Mouse (Mus musculus) brain, embryonic 14.5 days (tissue): ENCODE data around the gene Pate2. TPM values are rescaled to one million over a fixed set of nuclear protein-coding genes. Genes with fewer than 3 reads are reported as not detected.
"Not testable (repeated sequence)": the region's sequence is repeated elsewhere in the genome, so short reads cannot be mapped to it uniquely, and the experiment has no call there.

Experiments
- DNase-seq: peaks from one replicate; pipeline ENCODE4 v3.0.0-alpha.2; 2011; ENCODE audit warnings: low read depth
- CTCF ChIP-seq: fragments of 200-500 bp; IDR thresholded peaks from 2 replicates; pipeline ENCODE4 v1.5.1; 2012; ENCODE audit warnings: inconsistent platforms, mild to moderate bottlenecking, moderate library complexity, borderline replicate concordance; ENCODE audit not compliant: insufficient read depth, insufficient read length; ENCODE audit errors: extremely low read depth
- POLR2A ChIP-seq: fragments of 200-500 bp; IDR thresholded peaks from 2 replicates; pipeline ENCODE4 v1.6.1; 2012; ENCODE audit warnings: mild to moderate bottlenecking, inconsistent platforms, borderline replicate concordance; ENCODE audit not compliant: poor library complexity, insufficient read depth, insufficient read length, severe bottlenecking; ENCODE audit errors: extremely low read depth
- polyA plus RNA-seq: library from polyadenylated mRNA; depleted of rRNA; stranded (reverse); fragments of >200 nt; gene quantifications from 2 replicates; pipeline ENCODE4 v1.2.3, GENCODE M21; 2012; rRNA removed

The Pate2 gene
- polyA plus RNA-seq, 1 experiment = 1.1 TPM

GRCm38 (mm10) chr9:35614005-35614404 is 43.9 kb downstream of the Pate2 start:
- no peak for DNase-seq
- TF ChIP-seq CTCF (no peak), POLR2A (no peak)

- not testable (repeated sequence) for DNase-seq
These were observed 46.7 kb downstream of the Pate2 start for GRCm38 (mm10) chr9:35616784-35617183.

- TF ChIP-seq CTCF = no peak
- DNase-seq = no peak
These were observed 62.9 kb downstream of the Pate2 start for GRCm38 (mm10) chr9:35632981-35633380.

- DNase-seq = no peak
- TF ChIP-seq CTCF (no peak), POLR2A (no peak)
These were observed 78.0 kb downstream of the Pate2 start, which contains the start of gene Pate3 for GRCm38 (mm10) chr9:35648102-35648501. Gene Pate3 (minus strand): TSS chr9:35648202.

GRCm38 (mm10) chr9:35673557-35673956 is 103.5 kb downstream of the Pate2 start:
- TF ChIP-seq CTCF (no peak), POLR2A (no peak)
- DNase-seq = no peak

- no peak for DNase-seq
- no peak for TF ChIP-seq POLR2A
- no peak for TF ChIP-seq CTCF
These were observed 116.9 kb downstream of the Pate2 start, which contains the start of gene Pate1 for GRCm38 (mm10) chr9:35687013-35687412. Gene Pate1 (minus strand): TSS chr9:35687390.

- no peak for TF ChIP-seq CTCF
- no peak for TF ChIP-seq POLR2A
- DNase-seq = no peak
These were observed 121.8 kb downstream of the Pate2 start for GRCm38 (mm10) chr9:35691924-35692323.

- DNase-seq = no peak
These were observed 137.2 kb downstream of the Pate2 start for GRCm38 (mm10) chr9:35707265-35707664.

More at GRCm38 (mm10) chr9:35707265-35707664, 137.2 kb downstream of the Pate2 start:
- TF ChIP-seq POLR2A (no peak), CTCF (no peak)

Other genes starting within 250 kb of the Pate2 start
- 22.4 and 31.5 TPM in 2 replicates for gene Cdon, start 149.2 kb upstream of the Pate2 start, polyA plus RNA-seq
- gene Gm1113, start 52.0 kb upstream of the Pate2 start, polyA plus RNA-seq = not detected in 2 replicates
- 11.2 and 15.2 TPM in 2 replicates for gene Ddx25, start 11.8 kb upstream of the Pate2 start, polyA plus RNA-seq
- 12.6 and 16.1 TPM in 2 replicates for gene Pus3, start 11.7 kb upstream of the Pate2 start, polyA plus RNA-seq
- 13.4 and 14.5 TPM in 2 replicates for gene Hyls1, start 114 bp downstream of the Pate2 start, polyA plus RNA-seq
- gene Pate4, start 41.7 kb downstream of the Pate2 start, polyA plus RNA-seq = not detected in 2 replicates
- not detected in 2 replicates for gene Pate3, start 77.9 kb downstream of the Pate2 start, polyA plus RNA-seq
- gene Pate1, start 117.1 kb downstream of the Pate2 start, polyA plus RNA-seq = not detected in 2 replicates
- gene Gm17677, start 170.8 kb downstream of the Pate2 start, polyA plus RNA-seq = not detected in 2 replicates
- gene Gm17727, start 207.8 kb downstream of the Pate2 start, polyA plus RNA-seq = not detected in 2 replicates
- not detected in 2 replicates for gene Gm27235, start 219.8 kb downstream of the Pate2 start, polyA plus RNA-seq
- not detected in 2 replicates for gene D730048I06Rik, start 219.8 kb downstream of the Pate2 start, polyA plus RNA-seq